Mouse (Mus musculus): ENCODE measurements around the gene Hpn.

GRCm38 (mm10) chr7:31079670-31080069 lies 35.4 kb downstream of the Hpn start:
- TF ChIP-seq POLR2A (IDR thresholded peaks at IDR 0.05; ENCODE audit: low read depth, low read length): no peak
- no peak for TF ChIP-seq CTCF (IDR thresholded peaks at IDR 0.05; ENCODE audit: extremely low read depth, insufficient read depth, insufficient read length, insufficient replicate concordance)
